Mouse (Mus musculus) lung, postnatal 0 days (tissue): ENCODE measurements at regions not wholly inside any gene's neighbourhood (a gene's known extent, or its start where the extent isn't known, plus 50 kb on each side); places are given as distances from the start of the nearest gene placed in this dataset.

ENCODE experiments used
- CTCF ChIP-seq: IDR thresholded peaks from 2 replicates; pipeline ENCODE4 v1.5.1; 2016; ENCODE audit warnings: antibody characterized with exemption, mild to moderate bottlenecking
- EP300 ChIP-seq: IDR thresholded peaks from 2 replicates; pipeline ENCODE4 v1.6.1; 2016; ENCODE audit warnings: antibody characterized with exemption, mild to moderate bottlenecking, control low read depth

DNA sequence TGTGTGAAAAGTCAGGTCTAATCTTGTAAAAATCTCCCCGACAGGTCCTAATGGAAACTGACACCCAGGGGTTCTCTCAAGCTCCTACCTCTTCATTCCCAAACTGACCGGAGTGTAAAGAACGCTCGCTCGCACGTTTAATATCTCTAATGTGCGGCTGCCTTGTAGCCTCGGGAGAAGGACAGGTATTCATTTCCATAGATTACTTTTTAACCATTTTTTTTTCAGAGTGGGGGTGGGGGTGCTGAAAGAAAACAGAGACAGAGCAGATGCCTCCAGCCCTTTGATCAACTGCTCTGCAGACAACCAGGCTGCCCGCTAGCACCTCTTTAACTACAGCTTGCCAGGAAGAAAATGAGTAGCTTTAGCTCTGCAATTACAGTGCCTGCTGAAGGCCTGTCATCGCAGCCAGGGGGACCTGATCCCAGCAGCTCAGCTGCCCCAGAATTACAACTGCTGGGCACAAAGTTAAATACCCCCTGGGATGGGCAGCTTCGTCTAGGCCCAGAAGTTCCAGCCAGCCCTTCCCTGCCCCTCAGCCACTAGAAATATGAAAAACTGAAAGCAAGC is 282.3 kb upstream of the Msx2 start:
- TF ChIP-seq CTCF (no peak), EP300 (no peak)
